Mouse (Mus musculus) left cerebral cortex, adult 18-20 months (tissue): ENCODE measurements at regions not wholly inside any gene's neighbourhood (a gene's known extent, or its start where the extent isn't known, plus 50 kb on each side); places are given as distances from the start of the nearest gene placed in this dataset.
A peak's percentile ranks its signal among the peaks of the same experiment; 100 is the strongest.

Experiments
- DNase-seq, 2 experiments: peaks; one replicate each; pipeline ENCODE4 v3.0.0; 2021 to 2022; ENCODE audit warnings: low spot score in 2 of 2, mixed read lengths in 1 of 2

DNA sequence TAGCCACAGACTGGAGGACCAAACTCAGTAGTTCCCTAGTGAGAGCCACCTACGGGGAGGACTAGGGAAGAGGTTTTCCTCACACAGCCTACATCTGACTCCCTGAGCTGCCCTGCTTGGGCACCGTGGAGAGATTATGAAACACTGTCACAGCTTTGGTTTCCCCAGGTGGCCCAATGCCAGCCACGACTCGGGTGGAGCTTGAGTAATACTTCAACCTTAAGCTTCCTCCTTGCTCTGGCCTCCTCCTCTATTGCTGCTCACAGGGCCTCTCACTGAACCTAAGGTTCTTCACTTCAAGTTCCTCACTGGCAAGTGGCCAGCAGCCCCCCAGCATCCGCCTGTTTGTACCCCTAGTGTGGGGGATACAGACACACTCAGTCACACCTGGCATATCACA lies 224.9 kb upstream of the Rpl38 start:
- DNase-seq, result no peak

DNA sequence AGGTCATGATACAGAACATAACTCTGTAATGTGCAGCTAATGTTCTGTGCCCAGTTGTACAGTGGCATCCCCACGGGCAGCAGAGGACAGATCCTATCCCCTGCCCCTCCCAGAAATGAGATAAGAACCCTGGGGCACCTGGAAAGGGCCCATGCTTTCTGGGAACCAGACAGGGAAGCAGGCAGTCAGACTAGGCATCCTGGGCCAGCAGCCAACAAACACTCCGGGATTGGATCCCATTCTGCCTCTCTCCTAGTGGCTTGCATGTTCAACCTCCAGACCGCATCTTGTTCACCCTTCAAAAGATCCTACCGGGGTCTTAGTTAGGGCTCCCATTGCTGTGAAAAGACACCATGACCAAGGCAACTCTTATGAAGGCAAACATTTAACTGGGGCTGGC lies 229.0 kb upstream of the Rpl38 start:
- DNase-seq, result no peak

DNA sequence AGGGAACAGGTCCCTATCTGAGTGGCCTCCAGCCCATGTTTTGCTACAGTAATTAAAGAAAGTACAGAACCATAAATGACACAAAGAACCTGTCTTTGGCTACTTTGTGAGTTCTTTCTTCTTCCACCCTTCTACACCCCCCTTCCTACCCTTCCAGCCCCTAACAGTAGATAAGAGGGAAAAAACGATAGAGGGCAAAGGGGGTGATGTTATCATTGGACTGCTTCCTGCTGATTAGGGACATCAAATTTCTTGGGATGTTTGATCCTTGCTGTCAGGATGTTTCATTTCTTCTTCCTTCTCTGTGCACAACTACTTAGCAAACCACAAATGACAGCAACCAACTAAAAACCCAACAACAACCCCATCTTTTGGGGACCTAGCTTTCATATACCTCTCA lies 232.5 kb upstream of the Rpl38 start:
- no peak for DNase-seq

DNA sequence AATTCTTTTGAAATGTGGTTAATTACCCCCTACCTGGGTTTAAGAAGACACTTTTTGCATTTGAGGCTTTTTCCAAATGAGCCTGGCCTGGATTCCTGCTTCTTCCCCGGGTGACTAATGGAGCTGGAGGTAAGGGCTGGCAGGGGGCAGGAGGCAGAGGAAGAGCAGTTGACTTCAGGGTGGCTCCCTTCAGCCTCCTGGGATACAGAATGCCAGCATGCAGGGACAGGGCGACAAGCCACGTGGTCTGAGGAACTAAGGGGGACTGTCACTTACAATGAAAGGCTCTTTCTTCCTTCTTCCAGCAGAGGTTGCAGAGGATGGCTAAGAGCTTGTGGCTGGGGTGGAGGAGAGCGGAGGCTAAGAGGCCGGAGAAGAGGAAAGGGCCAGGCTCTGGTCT lies 234.8 kb upstream of the Rpl38 start:
- DNase-seq, result no peak

DNA sequence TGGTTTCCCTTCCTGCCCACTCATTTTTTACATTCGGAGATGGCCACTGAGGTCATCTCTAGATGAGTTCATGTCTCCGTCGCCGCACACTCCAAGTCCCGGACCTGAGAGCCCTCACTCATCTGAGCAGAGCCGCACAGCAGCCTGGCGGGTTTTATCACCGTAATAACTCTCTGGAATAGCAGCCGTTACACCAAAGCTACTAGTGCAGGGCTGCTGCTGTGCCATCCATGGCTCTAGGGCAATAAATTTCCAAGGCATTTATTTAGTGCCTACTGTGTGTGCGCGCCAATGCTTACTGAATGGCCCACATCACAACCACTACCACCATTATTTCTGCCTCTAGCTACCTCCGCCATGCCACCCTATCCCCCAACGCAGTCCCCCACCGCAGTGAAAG lies 242.9 kb upstream of the Rpl38 start:
- no peak for DNase-seq

DNA sequence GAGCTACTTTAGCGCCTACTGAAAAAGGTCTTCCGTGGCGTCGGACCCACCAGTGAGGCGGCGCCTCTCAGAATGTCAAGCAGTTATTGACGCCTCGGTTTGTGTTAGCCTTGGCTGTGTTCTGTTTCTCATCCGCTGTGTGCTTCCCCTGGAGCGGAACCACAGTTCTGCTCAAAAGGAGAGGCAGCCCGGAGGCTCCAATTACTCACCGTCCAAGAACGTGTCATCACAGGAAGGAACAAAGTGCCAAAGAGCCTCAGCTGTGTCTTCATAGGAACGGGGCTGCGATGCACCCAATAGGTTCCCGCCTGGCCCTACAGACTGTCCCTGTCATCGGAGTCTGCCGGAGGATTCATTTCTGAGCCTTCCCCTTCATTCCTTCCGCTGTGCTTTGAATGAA lies 245.0 kb upstream of the Rpl38 start:
- DNase-seq, result no peak

DNA sequence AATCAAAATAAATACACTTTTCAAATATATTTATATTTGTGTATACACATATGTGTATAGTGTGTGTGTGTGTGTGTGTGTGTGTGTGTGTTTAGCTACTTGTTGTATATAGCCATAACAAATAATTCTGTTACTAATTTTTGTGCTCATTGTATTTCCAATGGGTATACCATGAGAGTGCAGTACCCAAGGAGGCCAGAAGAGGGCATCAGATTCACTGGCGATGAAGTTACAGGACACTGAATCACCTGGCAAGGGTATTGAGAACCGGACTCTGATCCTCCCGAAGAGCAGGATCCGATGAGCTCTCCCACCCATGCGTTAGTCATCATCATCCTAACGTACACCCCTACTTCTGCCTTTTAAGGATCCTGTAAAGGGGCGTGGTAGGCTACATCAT lies 249.3 kb upstream of the Rpl38 start:
- no peak for DNase-seq

DNA sequence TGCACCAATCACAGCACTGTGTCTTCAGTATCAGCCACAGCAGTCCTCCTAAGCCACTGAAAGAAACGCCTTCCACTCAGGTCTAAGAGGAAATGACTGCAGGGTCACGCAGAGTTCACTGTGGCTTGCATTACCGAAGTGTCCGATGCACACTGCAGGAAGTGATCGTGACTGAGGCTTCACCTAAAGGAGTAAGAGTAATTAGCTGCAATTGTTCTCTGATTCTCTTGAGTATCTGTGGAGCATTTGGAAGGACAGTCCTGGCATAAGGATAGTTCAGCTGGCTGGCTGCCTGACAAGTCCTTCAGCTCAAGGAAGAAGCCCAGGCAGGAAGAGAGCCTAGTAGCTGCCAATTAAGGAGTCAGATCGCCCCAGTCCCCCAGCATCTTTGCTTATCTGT lies 252.2 kb upstream of the Rpl38 start:
- no peak for DNase-seq

DNA sequence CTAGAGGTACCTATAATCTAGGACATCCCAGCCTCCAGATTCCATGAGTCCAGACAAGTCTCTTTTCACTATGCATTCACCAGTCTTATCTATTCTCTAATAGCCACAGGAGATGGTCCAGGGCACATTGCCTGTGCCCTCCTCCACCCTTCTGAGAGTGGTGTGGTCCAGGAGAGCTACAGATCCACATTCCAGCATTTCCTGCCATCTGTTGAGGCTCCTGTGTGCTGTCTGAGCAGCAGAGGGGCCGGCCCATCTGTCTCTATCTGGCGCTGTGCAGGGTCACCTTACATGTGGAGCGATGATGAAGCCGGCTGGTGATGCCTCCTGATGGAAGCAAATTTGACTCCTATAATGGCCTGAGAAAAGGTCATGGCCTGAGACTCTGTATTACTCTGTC lies 263.9 kb upstream of the Rpl38 start:
- DNase-seq, result no peak

DNA sequence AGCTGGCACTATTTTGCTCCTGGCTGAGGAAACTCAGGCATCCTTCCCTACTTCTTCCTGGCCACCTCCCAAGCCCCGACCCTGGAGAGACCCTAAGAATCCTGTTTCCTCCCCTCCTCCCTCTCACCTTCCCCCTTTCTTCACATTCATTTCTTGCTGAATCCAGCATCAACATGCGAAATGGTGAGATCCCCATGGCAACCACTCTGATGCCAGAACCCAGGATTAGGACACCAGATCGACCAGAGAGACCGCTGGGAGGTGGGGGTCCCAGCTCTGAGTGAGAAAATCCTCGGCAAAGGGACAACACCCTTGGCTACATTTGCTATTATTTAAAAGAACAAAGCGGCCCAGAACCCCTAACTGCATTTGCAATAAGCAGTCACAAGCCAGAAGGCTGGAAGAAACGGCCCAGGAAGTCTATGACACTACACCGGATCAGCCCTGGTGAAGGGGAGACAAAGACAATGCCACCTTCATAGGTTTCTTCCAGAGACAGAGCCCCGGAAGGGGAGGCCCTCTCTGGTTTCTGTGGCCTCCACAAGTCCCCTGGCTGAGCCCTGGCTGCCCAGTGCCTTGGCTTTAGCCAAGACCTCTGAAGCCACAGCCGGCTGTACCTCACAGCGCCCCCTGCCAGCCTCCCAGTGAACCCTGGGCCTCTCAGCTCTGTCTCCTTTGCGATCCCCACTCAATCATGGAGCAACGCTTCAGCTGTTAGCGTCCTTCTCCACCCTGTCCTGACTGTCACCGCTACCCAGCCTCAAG lies 265.6 kb upstream of the Rpl38 start:
- peak; percentile 10 to 17 for DNase-seq

DNA sequence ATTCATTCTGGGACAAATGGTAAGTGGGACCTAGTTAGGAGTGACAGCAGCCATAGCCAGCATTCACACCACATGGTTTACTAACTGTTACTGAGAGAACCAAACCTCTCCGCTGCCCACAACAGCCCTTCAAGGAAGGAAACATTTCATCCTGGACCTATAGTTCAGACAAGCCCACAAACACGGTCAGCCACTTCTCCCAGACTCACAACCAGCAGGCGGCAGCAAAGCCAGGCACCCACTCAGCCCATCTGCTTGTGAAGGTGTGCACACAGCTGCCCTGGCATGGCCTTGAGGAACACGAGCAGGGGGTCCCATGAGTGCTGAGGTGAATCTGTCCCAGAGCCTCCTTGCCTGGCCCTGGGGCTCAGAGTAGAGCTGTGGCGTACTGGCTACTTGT lies 267.6 kb upstream of the Rpl38 start:
- peak in 1 of 2 experiments; percentile 10 for DNase-seq

DNA sequence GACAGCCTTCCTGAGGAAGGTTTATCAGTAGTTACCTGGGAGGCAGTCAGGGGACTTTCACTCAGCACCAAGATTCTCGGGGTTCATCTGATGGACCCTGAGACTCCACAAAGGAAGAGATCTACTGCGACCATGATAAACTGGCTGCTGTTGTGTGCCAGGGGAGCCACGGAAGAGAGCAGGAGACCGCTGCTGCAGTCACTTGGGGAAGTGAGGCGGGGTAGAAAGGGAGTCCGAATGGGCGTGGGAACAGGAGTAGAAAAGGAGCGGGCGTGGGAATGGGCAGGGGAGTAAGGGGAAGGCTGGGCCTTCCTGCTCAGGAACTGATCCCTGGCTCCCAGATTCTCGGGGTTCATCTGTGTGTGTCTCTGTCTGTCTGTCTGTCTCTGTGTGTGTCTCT lies 276.2 kb upstream of the Rpl38 start:
- DNase-seq, result no peak

DNA sequence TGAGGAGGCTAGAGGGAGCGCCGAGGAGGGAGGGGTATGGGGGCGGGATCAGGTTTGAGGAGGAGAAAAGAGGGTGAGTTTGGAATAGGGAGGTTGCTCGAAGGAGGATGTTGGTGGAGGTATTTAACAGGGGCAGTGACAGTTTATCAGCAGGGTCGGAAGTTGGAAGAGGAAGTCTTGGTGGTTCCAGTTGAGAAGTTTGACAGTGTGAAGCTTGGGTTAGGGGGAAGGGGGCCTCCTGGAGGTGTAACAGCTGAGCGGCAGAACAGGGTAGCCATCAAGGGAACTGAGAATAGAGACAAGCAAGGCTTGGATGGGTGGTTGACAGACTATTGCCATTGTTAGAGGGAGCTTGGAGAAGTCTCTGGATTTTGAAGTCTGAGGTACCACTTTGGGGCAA lies 276.8 kb upstream of the Rpl38 start:
- no peak for DNase-seq

DNA sequence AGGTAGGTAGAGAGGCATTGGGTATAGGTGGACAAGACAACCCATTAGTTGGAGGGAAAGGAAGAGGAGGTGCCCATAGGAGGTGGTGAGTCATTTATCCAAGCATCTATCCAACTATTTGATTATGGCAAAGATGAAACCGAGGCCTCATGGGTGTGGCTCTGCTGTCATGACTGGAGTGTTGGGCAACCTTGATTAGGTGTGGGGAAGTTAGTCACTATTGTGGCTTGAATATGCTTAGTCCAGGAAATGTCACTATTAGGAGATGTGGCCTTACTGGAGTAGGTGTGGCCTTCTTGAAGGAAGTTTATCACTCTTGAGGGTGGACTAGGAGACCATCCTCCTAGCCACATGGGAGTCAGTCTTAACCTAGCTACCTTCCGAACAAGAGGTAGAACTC lies 281.2 kb upstream of the Rpl38 start:
- no peak for DNase-seq

DNA sequence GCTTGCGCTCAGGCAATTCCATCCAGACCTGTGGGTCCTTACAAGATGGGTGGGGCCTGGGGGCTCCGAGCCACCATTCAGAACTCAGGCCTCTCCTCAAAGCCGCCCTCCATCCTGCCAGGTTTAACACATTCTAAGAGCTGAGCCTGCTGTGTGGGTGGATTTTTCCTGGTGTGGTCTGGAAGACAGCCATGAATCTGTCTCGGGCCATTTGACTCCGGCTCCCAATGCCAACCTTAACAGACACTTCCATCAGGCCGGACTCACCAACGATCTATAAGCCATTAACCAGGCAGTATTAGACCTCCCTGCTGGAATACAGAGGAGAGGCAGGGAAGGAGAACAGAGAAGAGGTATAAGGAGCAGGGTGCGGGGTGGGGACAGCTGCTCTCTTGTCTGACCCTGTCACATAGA lies 288.9 kb upstream of the Rpl38 start:
- DNase-seq, result no peak

DNA sequence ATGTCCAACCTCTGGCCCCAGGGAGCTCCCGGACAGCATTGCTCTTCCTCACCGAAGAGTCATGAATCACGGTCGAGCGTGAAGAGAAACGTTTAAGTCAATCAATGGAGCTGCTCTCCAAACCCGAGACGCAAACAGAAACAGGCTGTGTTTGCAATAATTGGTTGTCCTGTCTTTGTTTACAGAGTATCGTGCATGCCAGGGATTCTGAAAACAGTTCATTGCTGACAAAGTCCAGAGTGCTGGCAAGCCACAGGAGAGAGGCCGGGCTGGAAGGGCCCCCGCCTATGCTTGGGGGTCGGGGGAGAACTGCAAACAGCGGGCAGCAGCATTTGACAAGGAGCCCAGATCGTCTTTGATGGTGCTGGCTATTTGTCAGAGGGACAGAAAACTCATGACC lies 292.4 kb upstream of the Rpl38 start:
- DNase-seq, result no peak

DNA sequence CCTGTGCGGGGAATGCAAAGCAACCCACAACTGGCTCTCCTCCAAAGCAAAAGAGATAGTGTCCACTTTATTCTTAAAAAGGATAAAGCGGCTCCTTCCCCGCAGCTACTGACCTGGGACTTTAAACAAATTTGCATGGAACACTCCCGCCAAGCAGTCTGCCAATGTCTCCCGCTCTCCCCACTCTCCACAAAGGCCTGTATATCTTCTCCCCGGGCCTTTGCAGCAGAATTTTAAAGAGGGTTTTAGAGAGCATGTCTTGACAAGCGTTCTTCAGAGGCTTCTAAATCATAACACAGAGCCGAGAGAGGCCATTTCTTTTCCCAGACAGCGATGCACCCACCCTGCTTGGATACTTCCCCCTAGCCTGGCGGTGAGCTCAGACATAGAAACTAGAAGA lies 297.6 kb upstream of the Rpl38 start:
- no peak for DNase-seq

DNA sequence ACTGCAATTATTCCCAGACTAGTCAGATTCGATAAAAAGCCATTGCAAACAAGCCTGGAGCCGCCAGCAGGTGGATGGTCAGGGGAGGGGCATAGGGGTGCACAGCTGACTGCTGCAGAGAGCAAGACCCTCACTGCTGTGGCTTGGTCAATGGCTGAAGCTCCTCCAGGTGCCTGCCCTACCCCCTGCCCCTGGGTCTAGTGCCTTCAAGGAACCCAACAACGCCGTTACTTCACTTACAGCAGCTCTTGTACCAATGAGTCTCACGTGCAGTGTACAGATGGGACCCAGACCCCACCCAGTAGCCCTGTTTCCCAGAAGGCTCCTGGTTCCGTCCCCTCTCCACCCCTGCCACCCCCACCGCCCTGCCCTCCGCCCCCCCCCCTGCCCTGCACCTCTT lies 300.5 kb upstream of the Rpl38 start:
- no peak for DNase-seq

DNA sequence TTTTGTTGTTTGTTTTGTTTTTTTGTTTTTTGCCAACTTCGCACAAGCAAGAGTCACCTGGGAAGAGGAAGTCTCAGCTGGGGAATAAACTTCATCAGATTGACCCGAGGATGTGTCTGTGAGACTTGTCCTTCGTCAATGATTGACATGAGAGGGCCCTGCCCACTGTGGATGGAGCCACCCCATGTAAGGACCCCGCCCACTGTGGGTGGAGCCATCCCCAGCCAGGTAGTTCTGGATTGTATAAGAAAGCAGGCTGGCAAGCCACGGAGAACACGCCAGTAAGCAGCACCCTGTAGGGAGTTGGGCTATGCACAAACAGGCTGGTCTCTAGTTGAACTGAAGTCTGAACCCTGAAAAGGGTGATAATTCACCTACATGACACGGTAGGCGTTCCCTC lies 294.1 kb upstream of the Sdk2 start:
- DNase-seq, result no peak

DNA sequence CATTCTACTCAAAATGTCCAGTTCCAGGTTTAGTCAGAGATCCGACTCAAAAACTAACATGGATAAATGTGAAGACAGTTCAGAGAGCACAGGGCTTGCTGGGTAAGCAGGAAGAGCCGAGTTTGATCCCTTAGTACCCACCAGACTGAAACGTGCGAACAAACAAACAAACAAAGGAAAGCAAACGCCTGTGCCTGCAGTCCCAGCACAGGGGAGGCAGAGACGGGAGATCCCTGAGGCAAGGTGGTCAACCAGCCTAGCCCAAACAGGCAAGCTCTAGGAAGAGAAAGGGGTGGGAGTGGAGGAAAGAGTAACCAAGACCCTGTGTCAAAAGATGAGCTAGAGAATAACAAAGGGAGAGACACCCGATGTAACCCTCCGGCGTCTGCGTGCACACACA lies 293.5 kb upstream of the Sdk2 start:
- DNase-seq, result no peak

DNA sequence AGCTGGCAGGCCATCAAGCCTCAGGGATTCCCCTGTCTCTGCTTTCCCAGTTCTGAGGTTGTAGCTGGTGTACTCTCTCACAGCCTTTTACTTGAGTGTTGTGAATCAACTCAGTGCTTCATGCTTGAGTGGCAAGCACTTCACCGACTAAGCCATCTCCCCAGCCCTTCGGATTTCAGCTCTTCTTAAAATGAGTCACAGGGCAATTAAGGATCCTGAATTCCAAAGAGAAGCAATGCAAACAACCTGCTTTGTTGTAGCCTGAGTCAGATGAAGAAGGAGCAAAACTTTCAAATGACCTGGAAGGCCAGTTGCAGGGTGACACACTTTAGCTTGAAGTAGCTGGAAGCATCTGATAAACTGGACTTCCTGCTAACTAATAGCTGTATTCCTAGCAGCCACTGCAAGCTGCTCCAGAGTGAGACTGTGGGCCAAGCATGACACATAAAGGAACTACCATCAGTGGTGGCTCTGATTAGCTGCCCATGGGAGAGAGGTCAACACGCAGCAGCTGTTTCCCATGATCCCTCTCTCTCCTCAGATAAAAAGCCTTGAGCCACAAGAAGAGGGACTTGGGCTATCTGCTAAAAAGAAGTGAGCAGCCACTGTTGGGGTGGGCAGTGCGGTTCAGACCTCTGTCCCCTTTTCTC lies 285.4 kb upstream of the Sdk2 start:
- no peak for DNase-seq

DNA sequence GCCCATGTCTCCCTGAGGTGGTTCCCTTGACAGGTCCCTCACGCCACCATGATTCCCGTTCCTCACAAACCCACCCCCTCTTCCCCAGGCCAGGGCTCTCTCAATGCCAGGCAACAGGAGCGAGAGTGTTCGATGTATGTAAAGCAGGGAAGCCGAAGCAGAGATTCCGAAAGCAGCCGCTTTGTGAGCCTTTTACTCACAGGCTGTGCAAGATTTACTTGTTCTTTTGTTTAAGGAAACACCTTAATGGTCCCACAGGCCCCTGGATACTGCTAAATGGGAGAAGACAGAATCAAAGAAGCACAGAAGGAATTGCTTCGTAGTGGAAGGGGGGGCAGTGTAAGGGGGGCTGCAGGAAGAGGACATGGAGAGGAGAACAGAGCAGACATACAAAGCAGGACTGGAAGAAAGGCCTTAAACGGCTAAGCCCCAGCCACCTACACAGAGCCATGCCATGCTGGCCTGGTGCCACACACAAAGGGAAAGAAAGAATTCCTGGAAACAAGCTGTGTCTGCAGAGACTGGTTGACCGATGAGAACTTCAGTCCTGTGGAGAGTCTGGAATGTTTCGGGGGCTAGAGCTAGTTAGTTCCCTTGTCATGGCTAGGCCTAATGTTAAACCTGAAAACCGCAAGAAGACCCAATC lies 270.1 kb upstream of the Sdk2 start:
- DNase-seq, result no peak
